Mouse (Mus musculus) stomach, embryonic 16.5 days (tissue): ENCODE measurements around the gene Lrrc49. TPM values are rescaled to one million over a fixed set of nuclear protein-coding genes. Genes with fewer than 3 reads are reported as not detected.

Experiments used
- ATAC-seq: fragments of 200-750 bp; cut with Nextera tagmentation; 2 replicates; pipeline ENCODE4 v1.8.0; 2017; ENCODE audit warnings: moderate number of reproducible peaks, moderate TSS enrichment; ENCODE audit not compliant: insufficient read depth, low FRiP score
- H3K27ac ChIP-seq: fragments of 300-500 bp; sonication (generic); 2 replicates; pipeline ENCODE4 v1.5.1; 2014; ENCODE audit warnings: low read length
- H3K27me3 ChIP-seq: fragments of 300-500 bp; sonication (generic); 2 replicates; pipeline ENCODE4 v1.6.1; 2014; ENCODE audit warnings: low read length, control low read depth, mixed read lengths; ENCODE audit not compliant: control insufficient read depth, insufficient read depth
- H3K36me3 ChIP-seq: fragments of 300-500 bp; sonication (generic); 2 replicates; pipeline ENCODE4 v1.6.1; 2014; ENCODE audit warnings: low read length; ENCODE audit not compliant: control insufficient read depth, insufficient read depth
- H3K4me1 ChIP-seq: fragments of 300-500 bp; sonication (generic); 2 replicates; pipeline ENCODE4 v1.6.1; 2014; ENCODE audit warnings: low read length, control low read depth, mixed read lengths; ENCODE audit not compliant: control insufficient read depth, insufficient read depth
- H3K4me2 ChIP-seq: fragments of 300-500 bp; sonication (generic); 2 replicates; pipeline ENCODE4 v1.6.1; 2014; ENCODE audit warnings: low read depth, low read length, mixed read lengths
- H3K4me3 ChIP-seq: fragments of 300-500 bp; sonication (generic); replicated peaks from 2 replicates; pipeline ENCODE4 v1.5.1; 2014; ENCODE audit warnings: mild to moderate bottlenecking, low read length
- H3K9ac ChIP-seq: fragments of 300-500 bp; sonication (generic); 2 replicates; pipeline ENCODE4 v1.6.1; 2014; ENCODE audit warnings: low read length
- H3K9me3 ChIP-seq: fragments of 300-500 bp; sonication (generic); replicated peaks from 2 replicates; pipeline ENCODE4 v1.6.1; 2016; ENCODE audit warnings: low read length, control low read depth; ENCODE audit not compliant: control insufficient read depth
- WGBS: fragments of 180-500 bp; shearing (Covaris S2); extraction: QIAGEN DNeasy Blood & Tissue Kit; methylation state at CpG from one replicate; pipeline ENCODE4 v1.1.7; 2014; 5-methylcytosine and 5-hydroxymethylcytosine counted together
- polyA plus RNA-seq: library from polyadenylated mRNA; unstranded; fragments of >200 nt; fragmentation: Nextera tagmentation; extraction: Ambion mirVana; gene quantifications from 2 replicates; pipeline ENCODE4 v1.2.1, GENCODE M21; 2015

Gene Lrrc49
- polyA plus RNA-seq, 1 experiment from 2014 or later, result 17.7 TPM

GRCm38 (mm10) chr9:60527051-60527450 lies 160.9 kb downstream of the Lrrc49 start:
- WGBS, result 38% methylated on average over 5 of the region's 5 CpGs
- Histone ChIP-seq H3K4me1 (peaks cover 12% of the 10 kb centered on the region; the same call in 1 of the 2 replicates), H3K9me3 (no peaks in the 10 kb centered on the region), H3K27ac (no peak overlapping the region), H3K36me3 (no peaks in the 10 kb centered on the region), H3K4me3 (no peak overlapping the region), H3K4me2 (no peak overlapping the region), H3K9ac (no peak overlapping the region), H3K27me3 (no peaks in the 10 kb centered on the region)
- no peak for ATAC-seq

GRCm38 (mm10) chr9:60526195-60526594 lies 161.8 kb downstream of the Lrrc49 start:
- 47% methylated on average over 5 of the region's 5 CpGs for WGBS
- Histone ChIP-seq H3K36me3 (no peaks in the 10 kb centered on the region), H3K4me1 (peaks cover 12% of the 10 kb centered on the region; the same call in 1 of the 2 replicates), H3K27ac (no peak overlapping the region), H3K4me2 (no peak overlapping the region), H3K9me3 (no peaks in the 10 kb centered on the region), H3K27me3 (no peaks in the 10 kb centered on the region), H3K4me3 (no peak overlapping the region), H3K9ac (no peak overlapping the region)
- ATAC-seq, result no peak

GRCm38 (mm10) chr9:60521806-60522264 lies 166.1 kb downstream of the Lrrc49 start, which contains the start of gene Thsd4:
TSS of gene Thsd4 (minus strand) at chr9:60522046.
- Histone ChIP-seq H3K4me3 (peak within 1 kb of the TSS; percentile 72), H3K9ac (peak within 1 kb of the TSS; percentile 84), H3K4me2 (peak within 1 kb of the TSS; percentile 89), H3K27me3 (no peaks in the 10 kb centered on the region), H3K27ac (no peak within 1 kb of the TSS), H3K9me3 (no peaks in the 10 kb centered on the region), H3K4me1 (peaks cover 35% of the 10 kb centered on the region), H3K36me3 (no peaks in the 10 kb centered on the region)
- ATAC-seq, result peak; percentile 64; the same call in 1 of the 2 replicates
- WGBS, result under 1% methylated on average over 47 of the region's 51 CpGs

GRCm38 (mm10) chr9:60521143-60521542 lies 166.8 kb downstream of the Lrrc49 start:
- ATAC-seq, result no peak
- no peaks in the 10 kb centered on the region for H3K27me3 ChIP-seq
- no peak overlapping the region for H3K27ac ChIP-seq
- 37% methylated on average over 5 of the region's 5 CpGs for WGBS
- no peaks in the 10 kb centered on the region for H3K36me3 ChIP-seq
- H3K9ac ChIP-seq, result peak overlapping the region; percentile 84
- peak overlapping the region; percentile 72 for H3K4me3 ChIP-seq
- H3K9me3 ChIP-seq, result no peaks in the 10 kb centered on the region
- H3K4me1 ChIP-seq, result peaks cover 39% of the 10 kb centered on the region
- peak overlapping the region; percentile 89 for H3K4me2 ChIP-seq

GRCm38 (mm10) chr9:60519601-60520000 lies 168.4 kb downstream of the Lrrc49 start:
- Histone ChIP-seq H3K4me2 (peak overlapping the region; percentile 89; the same call in 1 of the 2 replicates), H3K27ac (no peak overlapping the region), H3K4me3 (peak overlapping the region; percentile 72; the same call in 1 of the 2 replicates), H3K36me3 (no peaks in the 10 kb centered on the region), H3K9ac (no peak overlapping the region), H3K27me3 (no peaks in the 10 kb centered on the region), H3K9me3 (no peaks in the 10 kb centered on the region), H3K4me1 (peaks cover 30% of the 10 kb centered on the region)
- WGBS, result 28% methylated on average over 3 of the region's 3 CpGs
- ATAC-seq, result no peak

Other genes starting within 250 kb of the Lrrc49 start
- 18.7 and 20.0 TPM in 2 replicates for gene Thsd4, start 166.1 kb downstream of the Lrrc49 start, polyA plus RNA-seq
- gene Larp6, start 24.8 kb upstream of the Lrrc49 start, polyA plus RNA-seq, result 1.8 and 1.9 TPM in 2 replicates
- 42.0 and 48.7 TPM in 2 replicates for gene Uaca, start 106.4 kb upstream of the Lrrc49 start, polyA plus RNA-seq